Mouse (Mus musculus): Measurements from ENCODE around the gene Dnah12.
"Not testable (repeated sequence)": the region's sequence is repeated elsewhere in the genome, so short reads cannot be mapped to it uniquely, and the experiment has no call there.

Gene Dnah12

DNA sequence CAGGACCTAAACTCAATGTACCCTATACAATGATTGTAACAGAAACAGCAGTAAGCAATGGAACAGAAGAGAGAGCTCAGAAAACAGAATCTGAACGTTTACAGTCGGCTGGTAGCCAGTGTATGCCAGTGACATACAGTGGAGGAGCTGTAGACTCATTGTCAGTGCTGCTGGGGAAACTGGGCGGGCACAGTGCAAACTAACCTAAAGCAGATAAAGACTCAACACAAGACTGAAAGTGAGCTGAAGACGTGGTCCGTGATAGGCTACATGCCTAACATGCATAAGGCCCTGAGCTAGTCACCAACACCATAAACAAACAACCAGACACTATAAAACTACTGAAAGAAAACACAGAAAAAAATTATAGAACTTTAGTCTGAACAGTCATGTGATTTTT, 188.6 kb downstream of the Dnah12 start:
- DNase-seq (ENCODE audit: low read depth, low spot score): no peak

- DNase-seq (ENCODE audit: low read depth, low spot score): no peak
Observed at GRCm38 (mm10) chr14:26887244-26887643, 194.2 kb downstream of the Dnah12 start.

DNA sequence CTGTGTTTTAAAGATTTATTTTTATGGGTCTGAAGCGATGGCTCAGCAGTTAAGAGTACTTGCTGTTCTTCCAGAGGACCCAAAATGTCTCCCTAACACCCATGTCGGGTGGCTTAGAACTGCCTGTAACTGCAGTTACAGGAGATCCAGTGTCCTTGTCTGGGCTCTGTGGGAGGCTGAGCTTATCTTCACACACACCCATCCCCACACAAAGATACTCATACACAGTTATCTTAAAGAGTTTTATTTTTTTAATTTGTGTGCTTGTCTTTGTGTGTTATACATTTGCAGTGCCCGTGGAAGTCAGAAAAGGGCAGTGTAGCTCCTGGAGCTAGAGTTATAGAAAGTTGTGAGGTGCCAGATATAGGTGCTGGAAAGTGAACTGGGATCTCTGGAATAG, 197.7 kb downstream of the Dnah12 start:
- no peak for DNase-seq (ENCODE audit: low read depth, low spot score)

DNA sequence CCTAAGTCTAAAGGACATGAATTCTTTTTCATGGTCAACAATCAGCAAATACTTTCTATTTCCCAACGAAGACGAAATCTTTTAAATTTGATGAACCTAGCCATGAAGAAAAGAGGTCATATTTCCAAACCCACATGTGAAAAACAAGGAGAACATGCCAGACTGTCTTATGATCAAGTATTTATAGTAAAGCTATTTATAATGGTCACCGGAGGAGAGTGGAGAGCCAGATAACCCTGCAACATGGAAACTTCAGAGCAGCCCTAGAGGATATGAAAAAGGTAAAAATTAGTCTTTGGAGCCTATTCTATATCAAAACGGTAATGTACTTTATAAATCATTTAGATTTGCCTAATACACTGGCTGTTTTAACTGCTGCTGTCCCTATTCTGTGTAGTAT, 201.3 kb downstream of the Dnah12 start, which contains the start of gene Asb14:
Gene Asb14 (plus strand): TSS at position 166 of the 400 bp plus-strand sequence.
- DNase-seq (ENCODE audit: low read depth, low spot score): no peak

DNA sequence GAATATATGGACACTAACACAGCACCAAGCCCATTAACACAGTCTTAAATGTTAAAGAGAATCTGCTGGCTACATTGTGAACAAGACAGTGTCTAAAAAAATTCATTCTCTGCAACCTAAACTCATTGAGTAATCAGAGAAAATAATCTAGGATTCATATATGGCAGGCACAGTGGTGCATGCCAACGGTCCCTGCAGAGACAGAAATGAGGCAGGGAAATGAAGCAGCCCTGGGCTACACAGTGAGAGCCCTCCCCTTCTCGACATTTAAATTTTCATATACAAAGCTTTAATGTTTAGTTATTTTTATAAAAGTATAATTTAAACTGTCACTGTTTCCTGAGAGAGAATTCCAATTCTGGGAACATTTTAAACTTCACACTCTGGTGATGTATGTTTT, 206.4 kb downstream of the Dnah12 start:
- no peak for DNase-seq (ENCODE audit: low read depth, low spot score)

DNA sequence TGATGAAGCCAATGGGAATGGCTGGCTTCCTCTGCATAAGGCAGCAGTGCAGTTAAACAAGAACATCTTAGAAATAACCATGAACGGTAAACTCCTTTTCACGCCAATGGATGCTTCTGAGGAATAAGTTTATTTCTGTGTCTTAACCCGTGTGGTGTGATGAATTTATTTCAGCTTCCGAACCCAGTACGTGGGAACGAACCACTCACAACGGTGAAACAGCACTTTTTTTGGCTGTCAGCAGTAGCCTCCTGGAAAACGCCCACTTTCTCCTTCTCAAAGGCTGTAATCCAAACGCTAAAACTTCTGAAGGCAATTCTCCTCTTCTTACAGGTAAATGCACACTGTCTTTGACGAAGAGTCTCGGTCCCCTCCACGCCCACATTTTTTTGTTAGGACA, 207.8 kb downstream of the Dnah12 start:
- DNase-seq (ENCODE audit: low read depth, low spot score): no peak

DNA sequence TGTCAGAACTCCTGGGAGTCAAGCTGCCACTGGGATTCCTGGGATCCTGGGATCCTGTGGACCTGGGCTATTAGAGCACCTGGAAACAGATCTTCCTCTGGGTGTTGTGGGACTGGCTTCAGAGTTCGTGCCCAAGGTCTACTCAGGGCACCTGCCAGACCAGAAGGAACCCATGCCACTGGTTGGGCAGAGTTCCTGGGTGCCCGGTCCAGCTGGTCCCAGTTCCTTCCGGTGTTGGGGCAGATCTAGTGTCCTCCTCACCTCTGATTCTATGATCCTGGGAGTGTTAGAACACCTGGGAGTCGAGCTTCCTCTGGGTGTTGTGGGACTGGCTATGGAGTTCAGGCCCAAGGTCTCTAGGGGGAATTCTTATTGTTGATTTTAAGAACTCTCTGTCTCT, 214.3 kb downstream of the Dnah12 start:
- no peak for DNase-seq (ENCODE audit: low read depth, low spot score)

DNA sequence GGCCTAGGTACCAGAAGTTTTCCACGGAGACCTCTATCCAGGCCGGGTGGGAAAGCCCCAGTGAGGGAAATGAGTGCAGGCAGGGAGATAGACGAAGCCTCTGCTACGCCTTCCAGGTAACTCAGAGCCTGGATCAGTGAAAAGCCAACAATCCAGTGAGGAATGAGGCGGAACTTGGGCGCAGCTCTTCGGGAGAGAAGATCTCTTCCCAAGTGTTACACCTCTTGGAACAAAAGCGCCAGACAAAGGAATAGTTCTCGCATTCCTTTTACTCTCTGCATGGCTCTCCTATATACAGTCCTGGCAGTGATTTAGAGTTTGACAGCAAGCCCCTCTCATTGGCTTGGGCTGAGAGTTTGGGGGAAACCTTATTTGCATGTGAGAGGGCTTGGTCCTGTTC, 217.4 kb downstream of the Dnah12 start:
- not testable (repeated sequence) for DNase-seq (ENCODE audit: low read depth, low spot score)

- no peak for DNase-seq (ENCODE audit: low read depth, low spot score)
Observed at GRCm38 (mm10) chr14:26911201-26911600, 218.1 kb downstream of the Dnah12 start.

DNA sequence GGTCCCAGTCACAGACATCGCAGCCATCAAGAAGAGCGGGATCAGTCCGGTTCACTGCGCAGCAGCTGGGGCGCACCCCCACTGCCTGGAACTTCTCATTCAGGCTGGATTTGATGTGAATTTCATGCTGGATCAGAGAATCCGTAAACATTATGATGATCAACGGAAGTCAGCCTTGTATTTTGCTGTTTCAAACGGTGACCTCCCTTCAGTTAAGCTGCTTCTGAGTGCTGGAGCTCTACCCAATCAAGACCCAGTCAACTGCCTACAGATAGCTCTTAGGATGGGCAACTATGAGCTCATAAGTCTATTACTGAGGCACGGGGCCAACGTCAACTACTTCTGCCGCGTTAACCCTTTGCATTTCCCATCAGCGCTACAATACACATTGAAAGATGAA, 218.8 kb downstream of the Dnah12 start:
- no peak for DNase-seq (ENCODE audit: low read depth, low spot score)

GRCm38 (mm10) chr14:26913681-26914268, 220.7 kb downstream of the Dnah12 start:
- DNase-seq (ENCODE audit: low read depth, low spot score): no peak

- no peak for DNase-seq (ENCODE audit: low read depth, low spot score)
Observed at GRCm38 (mm10) chr14:26919310-26919709, 226.2 kb downstream of the Dnah12 start.

- DNase-seq (ENCODE audit: low read depth, low spot score): no peak
Observed at GRCm38 (mm10) chr14:26923702-26924421, 230.8 kb downstream of the Dnah12 start.

- DNase-seq (ENCODE audit: low read depth, low spot score): no peak
Observed at GRCm38 (mm10) chr14:26934891-26935290, 241.8 kb downstream of the Dnah12 start.

DNA sequence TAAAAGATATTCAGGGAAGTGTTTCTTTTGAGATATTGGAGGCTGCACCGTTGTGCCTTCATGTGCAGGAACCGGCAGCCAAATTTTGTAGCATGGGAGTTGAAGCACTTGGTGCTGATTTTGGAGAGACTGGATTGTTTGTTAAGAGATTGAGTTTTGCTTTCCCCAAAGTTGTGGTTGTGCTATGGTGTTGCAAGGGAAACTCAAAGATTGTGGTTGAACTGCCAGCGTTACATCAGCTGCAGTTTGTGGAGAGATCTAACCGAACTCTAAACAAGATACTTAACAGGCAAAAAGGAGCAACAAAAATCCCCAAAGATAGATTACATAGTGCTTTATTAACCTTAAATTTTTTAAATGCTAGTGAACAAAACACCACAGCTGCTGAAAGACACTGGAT, 242.5 kb downstream of the Dnah12 start:
- DNase-seq (ENCODE audit: low read depth, low spot score): no peak

Measured in forelimb bud, embryonic 11.5 days (tissue).